Mouse (Mus musculus): ENCODE data around the gene Tmem191c. TPM values are rescaled to one million over a fixed set of nuclear protein-coding genes. Genes with fewer than 3 reads are reported as not detected.

Tmem191c gene
- total and polyA plus RNA-seq, 3 experiments, result 4.5 to 27.8 (median 21.6) TPM

DNA sequence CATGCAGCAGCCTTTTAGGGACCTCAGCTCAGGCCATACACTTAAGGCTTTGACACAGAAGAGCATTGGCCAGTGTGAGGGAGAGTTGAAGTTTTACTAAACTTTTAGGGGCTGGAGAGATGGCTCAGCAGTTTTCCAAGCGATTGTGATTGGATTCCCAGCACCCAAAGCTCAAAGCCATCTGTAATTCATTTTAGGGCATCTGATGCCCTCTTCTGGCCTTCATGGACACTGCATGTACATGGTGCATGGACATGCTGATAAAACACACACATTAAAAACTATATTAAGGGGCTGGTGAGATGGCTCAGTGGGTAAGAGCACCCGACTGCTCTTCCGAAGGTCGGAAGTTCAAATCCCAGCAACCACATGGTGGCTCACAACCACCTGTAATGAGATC, 4.8 kb upstream of the Tmem191c start:
- no peak for ATAC-seq (ENCODE audit: extremely low read depth, insufficient number of reproducible peaks, low FRiP score, poor library complexity, severe bottlenecking)
- peaks cover 42% of the 10 kb centered on the region for H3K4me1 ChIP-seq (ENCODE audit: insufficient read depth, low read depth, low read length)

DNA sequence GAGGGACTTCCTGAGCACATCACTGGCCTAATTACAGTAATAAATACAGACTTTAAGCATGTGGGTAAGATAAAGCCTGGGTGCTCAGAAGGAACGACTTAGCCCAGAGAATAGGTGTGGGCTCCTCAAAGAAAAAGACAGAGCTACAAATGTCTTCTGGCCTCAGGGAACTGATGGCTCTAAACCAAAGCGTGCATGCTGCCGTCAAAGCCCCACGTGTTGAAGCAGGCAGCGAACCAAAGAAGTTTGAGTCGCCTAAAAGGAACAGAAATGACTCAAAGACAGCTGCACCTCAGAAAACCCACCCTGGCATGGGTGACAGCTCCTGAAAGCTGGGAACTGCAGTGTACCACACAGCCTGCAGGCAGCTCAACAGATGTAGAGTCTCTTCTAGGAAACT, 4.0 kb upstream of the Tmem191c start:
- Histone ChIP-seq H3K9me3 (replicated peaks) (peaks cover 6% of the 10 kb centered on the region), H3K4me3 (ENCODE audit: low read depth, low read length) (no peak overlapping the region), H3K4me1 (ENCODE audit: insufficient read depth, low read depth, low read length) (peaks cover 45% of the 10 kb centered on the region), H3K27me3 (ENCODE audit: insufficient read depth, low read length) (no peaks in the 10 kb centered on the region; the same call in 1 of the 2 replicates), H3K36me3 (replicated peaks) (peaks cover 15% of the 10 kb centered on the region)
- no peak for ATAC-seq (ENCODE audit: extremely low read depth, insufficient number of reproducible peaks, low FRiP score, poor library complexity, severe bottlenecking)
- DNase-seq (ENCODE audit: low spot score), result no peak
- TF ChIP-seq TAL1 (conservative IDR thresholded peaks at IDR 0.05; ENCODE audit: low read depth, low read length), result no peak
- no peak for TF ChIP-seq CTCF (IDR thresholded peaks at IDR 0.05; ENCODE audit: low read depth, low read length)
- TF ChIP-seq GATA1 (IDR thresholded peaks at IDR 0.05; ENCODE audit: borderline replicate concordance, low read length), result no peak
- TF ChIP-seq POLR2AphosphoS5 (IDR thresholded peaks at IDR 0.05; ENCODE audit: insufficient replicate concordance, low read depth, low read length), result no peak
- no peak for TF ChIP-seq GATA2 (IDR thresholded peaks at IDR 0.05; ENCODE audit: borderline replicate concordance, low read depth, low read length)

More for the DNA sequence above, 4.8 kb upstream of the Tmem191c start:
- no peak for TF ChIP-seq CTCF (IDR thresholded peaks at IDR 0.05; ENCODE audit: low read depth, low read length)
- TF ChIP-seq GATA1 (IDR thresholded peaks at IDR 0.05; ENCODE audit: borderline replicate concordance, low read length), result no peak
- no peak for TF ChIP-seq GATA2 (IDR thresholded peaks at IDR 0.05; ENCODE audit: borderline replicate concordance, low read depth, low read length)
- no peak for TF ChIP-seq POLR2AphosphoS5 (IDR thresholded peaks at IDR 0.05; ENCODE audit: insufficient replicate concordance, low read depth, low read length)
- no peak for TF ChIP-seq TAL1 (conservative IDR thresholded peaks at IDR 0.05; ENCODE audit: low read depth, low read length)
- peaks cover 6% of the 10 kb centered on the region for H3K9me3 ChIP-seq (replicated peaks)
- peaks cover 20% of the 10 kb centered on the region for H3K36me3 ChIP-seq (replicated peaks)
- H3K4me3 ChIP-seq (ENCODE audit: low read depth, low read length), result no peak overlapping the region
- DNase-seq (ENCODE audit: low spot score), result no peak
- no peaks in the 10 kb centered on the region; the same call in 1 of the 2 replicates for H3K27me3 ChIP-seq (ENCODE audit: insufficient read depth, low read length)

- DNase-seq (ENCODE audit: low spot score), result peak; percentile 92
- Histone ChIP-seq H3K36me3 (replicated peaks) (peaks cover 43% of the 10 kb centered on the region), H3K9me3 (replicated peaks) (no peaks in the 10 kb centered on the region), H3K27me3 (ENCODE audit: insufficient read depth, low read length) (no peaks in the 10 kb centered on the region), H3K4me1 (ENCODE audit: insufficient read depth, low read depth, low read length) (peaks cover 19% of the 10 kb centered on the region), H3K4me3 (ENCODE audit: low read depth, low read length) (peak overlapping the region; percentile 80)
- peak; percentile 82 for ATAC-seq (ENCODE audit: extremely low read depth, insufficient number of reproducible peaks, low FRiP score, poor library complexity, severe bottlenecking)
- TF ChIP-seq CTCF (IDR thresholded peaks at IDR 0.05; ENCODE audit: low read depth, low read length) (peak; percentile 44), POLR2AphosphoS5 (IDR thresholded peaks at IDR 0.05; ENCODE audit: insufficient replicate concordance, low read depth, low read length) (no peak)
Observed at GRCm38 (mm10) chr16:17276164-17277151, 581 bp downstream of the Tmem191c start.

- peak overlapping the region; percentile 80; the same call in 1 of the 2 replicates for H3K4me3 ChIP-seq (ENCODE audit: low read depth, low read length)
- no peak for DNase-seq (ENCODE audit: low spot score)
Observed at GRCm38 (mm10) chr16:17277342-17278211, 1.7 kb downstream of the Tmem191c start.

DNA sequence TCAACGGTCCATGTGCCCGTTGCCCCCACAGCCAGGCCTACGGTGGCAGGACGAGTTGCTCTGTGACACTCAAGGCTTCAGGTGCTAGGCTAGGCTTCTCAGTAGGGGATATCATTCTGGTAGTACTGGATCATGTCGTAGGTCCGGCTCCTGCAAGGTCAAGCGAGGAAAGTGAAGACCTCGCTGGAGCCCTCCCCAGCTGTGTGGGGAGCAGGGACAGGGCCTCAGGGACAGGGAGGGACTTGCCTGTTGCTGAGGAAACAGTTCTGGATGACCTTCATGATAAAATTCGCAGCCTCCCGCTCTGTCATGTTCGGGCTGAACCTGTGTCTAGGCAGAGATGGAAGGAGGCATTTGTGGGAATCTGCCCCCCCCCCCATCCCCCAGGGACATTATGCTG, 4.6 kb downstream of the Tmem191c start:
- ATAC-seq (ENCODE audit: extremely low read depth, insufficient number of reproducible peaks, low FRiP score, poor library complexity, severe bottlenecking), result no peak
- TF ChIP-seq CTCF (IDR thresholded peaks at IDR 0.05; ENCODE audit: low read depth, low read length) (no peak), POLR2AphosphoS5 (IDR thresholded peaks at IDR 0.05; ENCODE audit: insufficient replicate concordance, low read depth, low read length) (no peak), GATA1 (IDR thresholded peaks at IDR 0.05; ENCODE audit: borderline replicate concordance, low read length) (no peak), TAL1 (conservative IDR thresholded peaks at IDR 0.05; ENCODE audit: low read depth, low read length) (no peak), GATA2 (IDR thresholded peaks at IDR 0.05; ENCODE audit: borderline replicate concordance, low read depth, low read length) (no peak)

More at GRCm38 (mm10) chr16:17277342-17278211, 1.7 kb downstream of the Tmem191c start:
- no peaks in the 10 kb centered on the region for H3K9me3 ChIP-seq (replicated peaks)
- no peaks in the 10 kb centered on the region for H3K27me3 ChIP-seq (ENCODE audit: insufficient read depth, low read length)
- TF ChIP-seq POLR2AphosphoS5 (IDR thresholded peaks at IDR 0.05; ENCODE audit: insufficient replicate concordance, low read depth, low read length), result no peak
- no peak for TF ChIP-seq GATA1 (IDR thresholded peaks at IDR 0.05; ENCODE audit: borderline replicate concordance, low read length)
- no peak for TF ChIP-seq TAL1 (conservative IDR thresholded peaks at IDR 0.05; ENCODE audit: low read depth, low read length)
- TF ChIP-seq CTCF (IDR thresholded peaks at IDR 0.05; ENCODE audit: low read depth, low read length), result no peak
- no peak for TF ChIP-seq GATA2 (IDR thresholded peaks at IDR 0.05; ENCODE audit: borderline replicate concordance, low read depth, low read length)
- H3K36me3 ChIP-seq (replicated peaks), result peaks cover 54% of the 10 kb centered on the region
- H3K4me1 ChIP-seq (ENCODE audit: insufficient read depth, low read depth, low read length), result peaks cover 19% of the 10 kb centered on the region
- no peak for ATAC-seq (ENCODE audit: extremely low read depth, insufficient number of reproducible peaks, low FRiP score, poor library complexity, severe bottlenecking)

More for the DNA sequence above, 4.6 kb downstream of the Tmem191c start:
- H3K9me3 ChIP-seq (replicated peaks), result no peaks in the 10 kb centered on the region
- DNase-seq (ENCODE audit: low spot score), result no peak
- no peaks in the 10 kb centered on the region for H3K27me3 ChIP-seq (ENCODE audit: insufficient read depth, low read length)
- peaks cover 19% of the 10 kb centered on the region for H3K4me1 ChIP-seq (ENCODE audit: insufficient read depth, low read depth, low read length)
- peaks cover 82% of the 10 kb centered on the region for H3K36me3 ChIP-seq (replicated peaks)
- H3K4me3 ChIP-seq (ENCODE audit: low read depth, low read length), result no peak overlapping the region
